Mouse (Mus musculus): ENCODE measurements around the gene Cox8b. TPM values are rescaled to one million over a fixed set of nuclear protein-coding genes. Genes with fewer than 3 reads are reported as not detected.

The Cox8b gene
- polyA plus RNA-seq, 1 experiment from 2014 or later = 1.2 TPM

DNA sequence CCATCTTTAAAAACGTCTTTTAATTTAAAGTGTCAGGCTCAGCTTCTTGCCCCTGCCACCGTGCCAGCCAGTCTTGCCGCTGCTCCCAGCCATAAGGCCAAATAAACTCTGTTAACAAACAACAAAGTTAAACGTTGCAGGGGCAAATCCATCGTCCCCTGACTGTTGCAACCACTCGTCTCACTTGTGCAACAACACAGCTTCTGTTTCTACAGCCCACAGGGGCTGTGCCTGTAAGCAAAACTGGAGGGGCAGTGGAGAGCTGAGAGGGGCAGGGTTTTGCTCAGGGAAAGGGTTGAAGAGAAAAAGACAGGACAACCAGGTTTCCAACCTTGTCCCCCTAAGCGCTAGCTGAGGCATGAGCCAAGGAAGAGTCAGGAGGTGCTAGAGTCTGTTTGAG lies 7.9 kb upstream of the Cox8b start:
- Histone ChIP-seq H3K4me1 (ENCODE audit: insufficient read depth) (peaks cover 7% of the 10 kb centered on the region), H3K36me3 (replicated peaks; ENCODE audit: insufficient read depth, low read length) (no peaks in the 10 kb centered on the region), H3K4me2 (ENCODE audit: low read depth, low read length) (peak overlapping the region; percentile 75), H3K9ac (replicated peaks) (no peak overlapping the region; the same call in 1 of the 2 replicates), H3K4me3 (ENCODE audit: low read depth, low read length) (no peak overlapping the region), H3K27me3 (ENCODE audit: insufficient read depth, low read length) (no peaks in the 10 kb centered on the region), H3K27ac (ENCODE audit: low read depth) (peak overlapping the region; percentile 86), H3K9me3 (ENCODE audit: low read length) (no peaks in the 10 kb centered on the region)
- TF ChIP-seq EP300 (IDR thresholded peaks at IDR 0.05; ENCODE audit: low read depth) = no peak
- TF ChIP-seq CTCF (IDR thresholded peaks at IDR 0.05; ENCODE audit: low read depth) = no peak
- ATAC-seq = peak; percentile 58
- peak; percentile 60 for DNase-seq
- 34% methylated on average over 7 of the region's 7 CpGs for WGBS (ENCODE audit: insufficient replicate concordance)

DNA sequence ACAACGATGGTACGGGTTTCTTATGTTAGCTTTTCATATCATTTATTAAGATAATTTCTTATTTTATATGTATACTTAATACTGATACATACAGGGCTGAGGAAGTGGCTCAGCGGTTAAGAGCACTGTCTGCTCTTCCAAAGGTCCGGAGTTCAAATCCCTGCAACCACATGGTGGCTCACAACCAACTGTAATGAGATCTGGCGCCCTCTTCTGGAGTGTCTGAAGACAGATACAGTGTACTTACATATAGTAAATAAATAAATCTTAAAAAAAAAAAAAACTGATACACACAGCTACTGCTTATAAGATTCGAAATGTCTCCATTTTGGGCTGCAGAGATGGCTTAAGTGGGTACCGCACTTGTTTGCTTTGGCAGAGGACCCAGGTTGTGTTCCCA lies 7.5 kb upstream of the Cox8b start:
- Histone ChIP-seq H3K9me3 (ENCODE audit: low read length) (no peaks in the 10 kb centered on the region), H3K27me3 (ENCODE audit: insufficient read depth, low read length) (no peaks in the 10 kb centered on the region), H3K4me1 (ENCODE audit: insufficient read depth) (peaks cover 5% of the 10 kb centered on the region), H3K27ac (ENCODE audit: low read depth) (peak overlapping the region; percentile 86), H3K36me3 (replicated peaks; ENCODE audit: insufficient read depth, low read length) (no peaks in the 10 kb centered on the region), H3K9ac (replicated peaks) (no peak overlapping the region), H3K4me3 (ENCODE audit: low read depth, low read length) (no peak overlapping the region), H3K4me2 (ENCODE audit: low read depth, low read length) (peak overlapping the region; percentile 64)
- ATAC-seq (no peak), DNase-seq (no peak)
- 75% methylated on average over 7 of the region's 7 CpGs for WGBS (ENCODE audit: insufficient replicate concordance)
- TF ChIP-seq CTCF (IDR thresholded peaks at IDR 0.05; ENCODE audit: low read depth) (peak; percentile 40), EP300 (IDR thresholded peaks at IDR 0.05; ENCODE audit: low read depth) (no peak)

- ATAC-seq = no peak
- TF ChIP-seq EP300 (IDR thresholded peaks at IDR 0.05; ENCODE audit: low read depth) = no peak
- TF ChIP-seq CTCF (IDR thresholded peaks at IDR 0.05; ENCODE audit: low read depth) = no peak
Observed at GRCm38 (mm10) chr7:140907131-140907530, 6.9 kb upstream of the Cox8b start.

GRCm38 (mm10) chr7:140905642-140906081 lies 5.4 kb upstream of the Cox8b start:
- WGBS (ENCODE audit: insufficient replicate concordance) = 42% methylated on average over 2 of the region's 2 CpGs
- H3K4me2 ChIP-seq (ENCODE audit: low read depth, low read length) = peak overlapping the region; percentile 64
- H3K36me3 ChIP-seq (replicated peaks; ENCODE audit: insufficient read depth, low read length) = no peaks in the 10 kb centered on the region
- no peaks in the 10 kb centered on the region for H3K9me3 ChIP-seq (ENCODE audit: low read length)
- ATAC-seq = peak; percentile 67
- TF ChIP-seq EP300 (IDR thresholded peaks at IDR 0.05; ENCODE audit: low read depth) (no peak), CTCF (IDR thresholded peaks at IDR 0.05; ENCODE audit: low read depth) (no peak)
- H3K4me3 ChIP-seq (ENCODE audit: low read depth, low read length) = peak overlapping the region; percentile 45
- peak overlapping the region; percentile 61; the same call in 1 of the 2 replicates for H3K9ac ChIP-seq (replicated peaks)
- no peaks in the 10 kb centered on the region; the same call in 1 of the 2 replicates for H3K4me1 ChIP-seq (ENCODE audit: insufficient read depth)
- DNase-seq = no peak
- H3K27me3 ChIP-seq (ENCODE audit: insufficient read depth, low read length) = no peaks in the 10 kb centered on the region
- peak overlapping the region; percentile 86 for H3K27ac ChIP-seq (ENCODE audit: low read depth)

More at GRCm38 (mm10) chr7:140907131-140907530, 6.9 kb upstream of the Cox8b start:
- Histone ChIP-seq H3K27me3 (ENCODE audit: insufficient read depth, low read length) (no peaks in the 10 kb centered on the region), H3K36me3 (replicated peaks; ENCODE audit: insufficient read depth, low read length) (no peaks in the 10 kb centered on the region), H3K4me2 (ENCODE audit: low read depth, low read length) (peak overlapping the region; percentile 64), H3K4me1 (ENCODE audit: insufficient read depth) (no peaks in the 10 kb centered on the region; the same call in none of the 2 replicates), H3K4me3 (ENCODE audit: low read depth, low read length) (peak overlapping the region; percentile 45), H3K9me3 (ENCODE audit: low read length) (no peaks in the 10 kb centered on the region), H3K27ac (ENCODE audit: low read depth) (peak overlapping the region; percentile 86), H3K9ac (replicated peaks) (peak overlapping the region; percentile 61)
- WGBS (ENCODE audit: insufficient replicate concordance) = 71% methylated on average over 13 of the region's 13 CpGs
- DNase-seq = no peak

GRCm38 (mm10) chr7:140903212-140903611 lies 3.0 kb upstream of the Cox8b start:
- H3K27ac ChIP-seq (ENCODE audit: low read depth) = peak overlapping the region; percentile 52; the same call in 1 of the 2 replicates
- no peak overlapping the region; the same call in 1 of the 2 replicates for H3K9ac ChIP-seq (replicated peaks)
- H3K4me2 ChIP-seq (ENCODE audit: low read depth, low read length) = no peak overlapping the region
- TF ChIP-seq EP300 (IDR thresholded peaks at IDR 0.05; ENCODE audit: low read depth) = no peak
- TF ChIP-seq CTCF (IDR thresholded peaks at IDR 0.05; ENCODE audit: low read depth) = peak; percentile 96
- WGBS (ENCODE audit: insufficient replicate concordance) = 20% methylated on average over 13 of the region's 13 CpGs
- ATAC-seq (peak; percentile 43), DNase-seq (peak; percentile 87)
- no peaks in the 10 kb centered on the region; the same call in 1 of the 2 replicates for H3K4me1 ChIP-seq (ENCODE audit: insufficient read depth)
- H3K4me3 ChIP-seq (ENCODE audit: low read depth, low read length) = no peak overlapping the region
- peaks cover 7% of the 10 kb centered on the region; the same call in 1 of the 2 replicates for H3K36me3 ChIP-seq (replicated peaks; ENCODE audit: insufficient read depth, low read length)
- H3K27me3 ChIP-seq (ENCODE audit: insufficient read depth, low read length) = no peaks in the 10 kb centered on the region
- no peaks in the 10 kb centered on the region for H3K9me3 ChIP-seq (ENCODE audit: low read length)

- TF ChIP-seq EP300 (IDR thresholded peaks at IDR 0.05; ENCODE audit: low read depth) = no peak
- Histone ChIP-seq H3K9ac (replicated peaks) (no peak overlapping the region), H3K4me3 (ENCODE audit: low read depth, low read length) (no peak overlapping the region), H3K9me3 (ENCODE audit: low read length) (no peaks in the 10 kb centered on the region), H3K27me3 (ENCODE audit: insufficient read depth, low read length) (no peaks in the 10 kb centered on the region), H3K36me3 (replicated peaks; ENCODE audit: insufficient read depth, low read length) (peaks cover 17% of the 10 kb centered on the region), H3K27ac (ENCODE audit: low read depth) (no peak overlapping the region), H3K4me2 (ENCODE audit: low read depth, low read length) (no peak overlapping the region), H3K4me1 (ENCODE audit: insufficient read depth) (no peaks in the 10 kb centered on the region)
- WGBS (ENCODE audit: insufficient replicate concordance) = 75% methylated on average over 15 of the region's 15 CpGs
- ATAC-seq (no peak), DNase-seq (no peak)
Observed at GRCm38 (mm10) chr7:140902036-140902875, 2.0 kb upstream of the Cox8b start.

All from liver, postnatal 0 days (tissue).